Mouse (Mus musculus): Measurements from ENCODE around the gene Ech1. TPM values are rescaled to one million over a fixed set of nuclear protein-coding genes. Genes with fewer than 3 reads are reported as not detected.

The Ech1 gene
- polyA plus RNA-seq, 1 experiment from 2014 or later: 98.0 TPM

GRCm38 (mm10) chr7:28838331-28838730, 13.3 kb downstream of the Ech1 start:
- no peaks in the 10 kb centered on the region for H3K9me3 ChIP-seq
- H3K9ac ChIP-seq: no peak overlapping the region
- no peak overlapping the region for H3K4me3 ChIP-seq
- H3K4me1 ChIP-seq (replicated peaks): no peaks in the 10 kb centered on the region
- no peak overlapping the region for H3K27ac ChIP-seq (replicated peaks)
- WGBS: 82% methylated on average over 9 of the region's 9 CpGs
- H3K27me3 ChIP-seq: no peaks in the 10 kb centered on the region
- no peak overlapping the region for H3K4me2 ChIP-seq
- H3K36me3 ChIP-seq: no peaks in the 10 kb centered on the region
- no peak for ATAC-seq (ENCODE audit: low FRiP score, low read depth)

GRCm38 (mm10) chr7:28847273-28847672, 22.3 kb downstream of the Ech1 start:
- WGBS: 79% methylated on average over 1 of the region's 1 CpGs
- H3K4me3 ChIP-seq: no peak overlapping the region
- no peak overlapping the region for H3K4me2 ChIP-seq
- no peaks in the 10 kb centered on the region for H3K9me3 ChIP-seq
- H3K9ac ChIP-seq: no peak overlapping the region
- no peaks in the 10 kb centered on the region for H3K4me1 ChIP-seq (replicated peaks)
- H3K27ac ChIP-seq (replicated peaks): no peak overlapping the region
- ATAC-seq (ENCODE audit: low FRiP score, low read depth): no peak
- H3K36me3 ChIP-seq: no peaks in the 10 kb centered on the region
- H3K27me3 ChIP-seq: no peaks in the 10 kb centered on the region

GRCm38 (mm10) chr7:28849700-28850236, 24.8 kb downstream of the Ech1 start:
- Histone ChIP-seq H3K4me2 (no peak overlapping the region), H3K4me3 (no peak overlapping the region)
- 46% methylated on average over 1 of the region's 1 CpGs for WGBS

GRCm38 (mm10) chr7:28850642-28851041, 25.6 kb downstream of the Ech1 start:
- H3K9ac ChIP-seq: no peak overlapping the region
- H3K9me3 ChIP-seq: no peaks in the 10 kb centered on the region
- H3K27ac ChIP-seq (replicated peaks): no peak overlapping the region
- WGBS: 80% methylated on average over 4 of the region's 4 CpGs
- H3K4me3 ChIP-seq: no peak overlapping the region
- no peaks in the 10 kb centered on the region for H3K27me3 ChIP-seq
- H3K4me2 ChIP-seq: no peak overlapping the region
- H3K36me3 ChIP-seq: no peaks in the 10 kb centered on the region
- no peaks in the 10 kb centered on the region for H3K4me1 ChIP-seq (replicated peaks)
- no peak for ATAC-seq (ENCODE audit: low FRiP score, low read depth)

More at GRCm38 (mm10) chr7:28849700-28850236, 24.8 kb downstream of the Ech1 start:
- Histone ChIP-seq H3K9ac (no peak overlapping the region), H3K4me1 (replicated peaks) (no peaks in the 10 kb centered on the region), H3K27ac (replicated peaks) (no peak overlapping the region), H3K9me3 (no peaks in the 10 kb centered on the region), H3K36me3 (no peaks in the 10 kb centered on the region), H3K27me3 (no peaks in the 10 kb centered on the region)
- no peak for ATAC-seq (ENCODE audit: low FRiP score, low read depth)

GRCm38 (mm10) chr7:28859953-28860352, 34.9 kb downstream of the Ech1 start:
- H3K9ac ChIP-seq: no peak overlapping the region
- no peaks in the 10 kb centered on the region for H3K27me3 ChIP-seq
- no peak overlapping the region for H3K4me2 ChIP-seq
- H3K36me3 ChIP-seq: no peaks in the 10 kb centered on the region
- H3K4me1 ChIP-seq (replicated peaks): peaks cover 12% of the 10 kb centered on the region; the same call in 1 of the 2 replicates
- H3K9me3 ChIP-seq: no peaks in the 10 kb centered on the region
- ATAC-seq (ENCODE audit: low FRiP score, low read depth): no peak
- WGBS: 88% methylated on average over 2 of the region's 2 CpGs
- no peak overlapping the region for H3K4me3 ChIP-seq
- no peak overlapping the region for H3K27ac ChIP-seq (replicated peaks)

- Histone ChIP-seq H3K27me3 (no peaks in the 10 kb centered on the region), H3K9me3 (no peaks in the 10 kb centered on the region), H3K4me3 (no peak overlapping the region), H3K27ac (replicated peaks) (no peak overlapping the region), H3K36me3 (no peaks in the 10 kb centered on the region), H3K4me2 (no peak overlapping the region), H3K9ac (no peak overlapping the region), H3K4me1 (replicated peaks) (peaks cover 16% of the 10 kb centered on the region)
- no peak for ATAC-seq (ENCODE audit: low FRiP score, low read depth)
- 89% methylated on average over 6 of the region's 6 CpGs for WGBS
These were observed 35.9 kb downstream of the Ech1 start for GRCm38 (mm10) chr7:28860898-28861297.

GRCm38 (mm10) chr7:28862817-28863499, 37.9 kb downstream of the Ech1 start:
- H3K4me3 ChIP-seq: no peak overlapping the region
- H3K9ac ChIP-seq: no peak overlapping the region
- ATAC-seq (ENCODE audit: low FRiP score, low read depth): no peak
- no peaks in the 10 kb centered on the region for H3K27me3 ChIP-seq
- peaks cover 19% of the 10 kb centered on the region for H3K4me1 ChIP-seq (replicated peaks)
- H3K9me3 ChIP-seq: no peaks in the 10 kb centered on the region
- 78% methylated on average over 15 of the region's 15 CpGs for WGBS
- no peak overlapping the region for H3K27ac ChIP-seq (replicated peaks)
- no peaks in the 10 kb centered on the region for H3K36me3 ChIP-seq
- H3K4me2 ChIP-seq: no peak overlapping the region

- Histone ChIP-seq H3K4me2 (peak within 1 kb of the TSS; percentile 23; the same call in 1 of the 2 replicates), H3K9ac (no peak within 1 kb of the TSS), H3K4me1 (replicated peaks) (peaks cover 19% of the 10 kb centered on the region), H3K36me3 (no peaks in the 10 kb centered on the region), H3K27ac (replicated peaks) (no peak within 1 kb of the TSS), H3K27me3 (no peaks in the 10 kb centered on the region), H3K4me3 (no peak within 1 kb of the TSS), H3K9me3 (no peaks in the 10 kb centered on the region)
- ATAC-seq (ENCODE audit: low FRiP score, low read depth): no peak
- WGBS: 85% methylated on average over 6 of the region's 6 CpGs
These were observed 38.5 kb downstream of the Ech1 start, which contains the start of gene Lgals7 for GRCm38 (mm10) chr7:28863540-28863939. Gene Lgals7 (plus strand): TSS chr7:28863853.

- no peak overlapping the region for H3K9ac ChIP-seq
These were observed 39.3 kb downstream of the Ech1 start for GRCm38 (mm10) chr7:28864288-28864750.

GRCm38 (mm10) chr7:28865481-28866300, 40.7 kb downstream of the Ech1 start:
- peaks cover 19% of the 10 kb centered on the region for H3K4me1 ChIP-seq (replicated peaks)
- no peaks in the 10 kb centered on the region for H3K36me3 ChIP-seq
- H3K9me3 ChIP-seq: no peaks in the 10 kb centered on the region
- ATAC-seq (ENCODE audit: low FRiP score, low read depth): peak; percentile 69
- no peaks in the 10 kb centered on the region for H3K27me3 ChIP-seq
- H3K4me3 ChIP-seq: peak overlapping the region; percentile 28
- no peak overlapping the region for H3K27ac ChIP-seq (replicated peaks)
- H3K4me2 ChIP-seq: peak overlapping the region; percentile 54
- WGBS: 49% methylated on average over 33 of the region's 33 CpGs
- H3K9ac ChIP-seq: 0 out of 2 replicates have a peak overlapping the region, but pooled peaks have one; percentile 14

More at GRCm38 (mm10) chr7:28864288-28864750, 39.3 kb downstream of the Ech1 start:
- 33% methylated on average over 9 of the region's 9 CpGs for WGBS
- peak overlapping the region; percentile 23; the same call in 1 of the 2 replicates for H3K4me2 ChIP-seq
- ATAC-seq (ENCODE audit: low FRiP score, low read depth): no peak
- no peaks in the 10 kb centered on the region for H3K27me3 ChIP-seq
- H3K27ac ChIP-seq (replicated peaks): no peak overlapping the region
- H3K4me3 ChIP-seq: no peak overlapping the region
- H3K9me3 ChIP-seq: no peaks in the 10 kb centered on the region
- peaks cover 19% of the 10 kb centered on the region for H3K4me1 ChIP-seq (replicated peaks)
- H3K36me3 ChIP-seq: no peaks in the 10 kb centered on the region

GRCm38 (mm10) chr7:28866769-28867507, 41.9 kb downstream of the Ech1 start:
- no peak overlapping the region for H3K4me3 ChIP-seq
- no peak overlapping the region for H3K4me2 ChIP-seq
- H3K9me3 ChIP-seq: no peaks in the 10 kb centered on the region
- ATAC-seq (ENCODE audit: low FRiP score, low read depth): no peak; the same call in 1 of the 2 replicates
- H3K9ac ChIP-seq: no peak overlapping the region
- no peak overlapping the region for H3K27ac ChIP-seq (replicated peaks)
- H3K36me3 ChIP-seq: no peaks in the 10 kb centered on the region
- WGBS: 93% methylated on average over 28 of the region's 28 CpGs
- peaks cover 19% of the 10 kb centered on the region for H3K4me1 ChIP-seq (replicated peaks)
- H3K27me3 ChIP-seq: no peaks in the 10 kb centered on the region
